Mouse (Mus musculus): Measurements from ENCODE around the gene Cd80. TPM values are rescaled to one million over a fixed set of nuclear protein-coding genes. Genes with fewer than 3 reads are reported as not detected.
"Not testable (repeated sequence)": the region's sequence is repeated elsewhere in the genome, so short reads cannot be mapped to it uniquely, and the experiment has no call there.

Gene Cd80
- polyA plus RNA-seq, 1 experiment from 2014 or later, result 0.74 TPM

DNA sequence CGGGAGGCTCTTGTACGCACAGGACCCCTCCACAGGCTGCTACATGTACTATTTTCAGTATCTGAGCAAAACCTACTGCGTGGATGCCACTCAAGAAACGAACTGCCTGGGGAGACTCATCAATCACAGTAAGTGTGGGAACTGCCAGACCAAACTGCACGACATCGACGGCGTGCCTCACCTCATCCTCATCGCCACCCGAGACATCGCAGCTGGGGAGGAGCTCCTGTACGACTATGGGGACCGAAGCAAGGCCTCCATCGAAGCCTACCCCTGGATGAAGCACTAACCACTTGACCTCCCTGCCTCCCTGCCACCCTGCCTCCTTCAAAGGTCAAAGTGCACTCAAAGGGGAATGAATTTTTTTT lies 21.9 kb downstream of the Cd80 start:
- not testable (repeated sequence) for H3K27me3 ChIP-seq; H3K36me3 ChIP-seq; H3K27ac ChIP-seq; H3K9me3 ChIP-seq (replicated peaks)
- H3K4me3 ChIP-seq, result peak overlapping the region; percentile 29
- H3K4me1 ChIP-seq, result peaks cover 10% of the 10 kb centered on the region
- peak overlapping the region; percentile 27; the same call in 1 of the 2 replicates for H3K9ac ChIP-seq
- WGBS, result 32% methylated on average over 14 of the region's 14 CpGs
- peak overlapping the region; percentile 62 for H3K4me2 ChIP-seq (replicated peaks)
- peak; percentile 8; the same call in 1 of the 2 replicates for ATAC-seq (ENCODE audit: low FRiP score)

- H3K9me3 ChIP-seq (replicated peaks), result no peaks in the 10 kb centered on the region
- H3K9ac ChIP-seq, result no peak overlapping the region
- WGBS, result 92% methylated on average over 3 of the region's 3 CpGs
- no peaks in the 10 kb centered on the region for H3K36me3 ChIP-seq
- H3K27me3 ChIP-seq, result peaks cover 10% of the 10 kb centered on the region
- no peak overlapping the region for H3K4me3 ChIP-seq
- no peak for ATAC-seq (ENCODE audit: low FRiP score)
- H3K4me2 ChIP-seq (replicated peaks), result no peak overlapping the region
- no peak overlapping the region for H3K27ac ChIP-seq
- peaks cover 13% of the 10 kb centered on the region for H3K4me1 ChIP-seq
Observed at GRCm38 (mm10) chr16:38478296-38478695, 22.9 kb downstream of the Cd80 start.

DNA sequence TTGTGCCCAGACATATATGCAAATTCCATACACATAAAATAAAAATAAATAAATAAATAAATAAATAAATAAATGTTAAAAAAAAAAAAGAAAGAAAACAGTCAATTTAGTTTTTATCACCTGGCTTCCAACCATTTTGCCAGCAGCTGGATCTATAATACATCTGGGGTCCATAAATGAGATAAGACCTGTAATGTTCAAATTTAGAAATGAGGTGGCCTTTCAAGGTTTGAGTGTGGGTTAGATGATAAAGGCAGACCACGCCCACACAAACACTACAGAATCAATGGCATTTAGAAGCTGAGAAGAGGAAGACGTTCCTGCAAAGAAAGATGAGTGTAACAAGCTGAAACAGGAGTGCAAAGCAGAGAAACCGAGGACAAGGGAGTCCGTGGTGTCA lies 26.0 kb downstream of the Cd80 start:
- Histone ChIP-seq H3K9me3 (replicated peaks) (no peaks in the 10 kb centered on the region), H3K4me2 (replicated peaks) (no peak overlapping the region), H3K4me3 (no peak overlapping the region), H3K27ac (no peak overlapping the region), H3K27me3 (peaks cover 20% of the 10 kb centered on the region), H3K4me1 (peaks cover 14% of the 10 kb centered on the region), H3K36me3 (no peaks in the 10 kb centered on the region), H3K9ac (no peak overlapping the region)
- no peak for ATAC-seq (ENCODE audit: low FRiP score)
- 80% methylated on average over 4 of the region's 4 CpGs for WGBS

- no peak; the same call in 1 of the 2 replicates for ATAC-seq (ENCODE audit: low FRiP score)
- 22% methylated on average over 32 of the region's 32 CpGs for WGBS
- Histone ChIP-seq H3K4me3 (peak overlapping the region; percentile 33), H3K27me3 (peaks cover 20% of the 10 kb centered on the region), H3K9me3 (replicated peaks) (no peaks in the 10 kb centered on the region), H3K9ac (peak overlapping the region; percentile 27; the same call in 1 of the 2 replicates), H3K4me2 (replicated peaks) (peak overlapping the region; percentile 56), H3K36me3 (no peaks in the 10 kb centered on the region), H3K27ac (no peak overlapping the region), H3K4me1 (peaks cover 6% of the 10 kb centered on the region; the same call in 1 of the 2 replicates)
Observed at GRCm38 (mm10) chr16:38482780-38483562, 27.6 kb downstream of the Cd80 start.

DNA sequence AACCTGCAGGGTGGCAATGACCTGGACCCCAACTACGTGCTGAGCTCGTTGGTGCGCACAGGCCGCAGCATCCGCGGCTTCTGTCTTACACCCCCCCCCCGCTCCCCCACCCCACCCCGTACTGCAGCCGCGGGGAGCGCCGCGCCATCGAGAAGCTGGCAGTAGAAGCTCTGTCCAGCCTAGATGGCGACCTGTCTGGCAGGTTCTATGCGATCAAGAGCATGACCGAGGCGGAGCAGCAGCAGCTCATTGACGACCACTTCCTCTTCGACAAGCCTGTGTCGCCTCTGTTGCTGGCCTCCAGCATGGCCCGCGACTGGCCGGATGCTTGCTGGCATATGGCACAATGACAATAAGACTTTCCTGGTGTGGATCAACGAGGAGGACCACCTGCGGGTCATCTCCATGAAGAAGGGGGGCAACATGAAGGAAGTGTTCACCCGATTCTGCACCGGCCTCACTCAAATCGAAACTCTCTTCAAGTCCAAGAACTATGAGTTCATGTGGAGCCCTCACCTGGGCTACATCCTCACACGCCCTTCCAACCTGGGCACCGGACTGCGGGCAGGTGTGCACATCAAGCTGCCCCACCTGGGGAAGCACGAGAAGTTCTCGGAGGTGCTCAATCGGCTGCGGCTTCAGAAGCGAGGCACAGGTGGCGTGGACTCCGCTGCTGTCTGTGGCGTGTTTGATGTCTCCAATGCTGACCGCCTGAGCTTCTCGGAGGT lies 28.4 kb downstream of the Cd80 start:
- Histone ChIP-seq H3K36me3 (no peaks in the 10 kb centered on the region), H3K4me2 (replicated peaks) (peak overlapping the region; percentile 56), H3K4me3 (peak overlapping the region; percentile 33), H3K27me3 (peaks cover 20% of the 10 kb centered on the region), H3K27ac (no peak overlapping the region), H3K4me1 (peaks cover 6% of the 10 kb centered on the region; the same call in 1 of the 2 replicates), H3K9ac (peak overlapping the region; percentile 27; the same call in 1 of the 2 replicates), H3K9me3 (replicated peaks) (no peaks in the 10 kb centered on the region)
- WGBS, result 40% methylated on average over 42 of the region's 42 CpGs
- no peak for ATAC-seq (ENCODE audit: low FRiP score)

DNA sequence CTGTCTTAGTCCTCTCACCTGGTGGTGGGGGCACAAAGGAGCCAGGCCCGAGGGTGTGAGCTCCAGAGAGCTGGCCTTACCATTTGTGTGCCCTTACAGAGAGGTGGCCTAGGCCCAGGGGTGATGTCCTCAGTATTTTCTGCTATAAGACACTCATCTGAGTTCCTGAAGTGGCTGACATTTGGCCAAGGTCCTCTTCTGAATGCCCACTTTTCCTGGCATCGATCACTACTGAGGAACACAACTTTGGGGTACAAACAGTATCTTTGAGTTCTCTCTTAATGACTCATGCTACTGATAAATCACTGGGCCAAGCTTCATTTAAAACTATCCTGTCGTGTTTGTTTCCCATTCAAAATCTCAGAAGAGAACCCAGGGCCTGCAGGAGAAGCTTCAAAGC lies 37.2 kb downstream of the Cd80 start:
- H3K36me3 ChIP-seq, result peaks cover 12% of the 10 kb centered on the region
- 86% methylated on average over 3 of the region's 3 CpGs for WGBS
- no peak overlapping the region for H3K4me2 ChIP-seq (replicated peaks)
- no peak overlapping the region for H3K4me3 ChIP-seq
- H3K9ac ChIP-seq, result no peak overlapping the region
- no peaks in the 10 kb centered on the region for H3K27me3 ChIP-seq
- no peak for ATAC-seq (ENCODE audit: low FRiP score)
- H3K27ac ChIP-seq, result no peak overlapping the region
- H3K4me1 ChIP-seq, result no peaks in the 10 kb centered on the region
- no peaks in the 10 kb centered on the region for H3K9me3 ChIP-seq (replicated peaks)

DNA sequence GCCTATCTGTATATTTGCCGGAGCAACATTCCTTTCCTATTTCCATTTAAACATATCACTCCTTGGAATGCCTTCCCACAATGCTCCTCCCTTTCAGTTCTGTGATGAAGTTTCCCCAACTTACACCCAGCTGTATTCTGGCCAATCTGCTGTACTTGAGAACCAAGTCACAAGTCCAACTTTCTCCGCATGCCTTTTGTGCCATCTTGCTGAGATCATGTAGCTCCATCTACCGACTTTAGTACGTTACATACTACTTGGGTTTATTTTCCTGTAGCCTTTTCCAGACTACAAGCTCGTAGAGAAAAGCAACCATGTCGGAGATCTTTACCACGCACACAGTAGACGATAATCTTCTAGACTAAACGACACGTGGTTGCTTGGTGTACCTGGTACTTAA lies 38.5 kb downstream of the Cd80 start:
- Histone ChIP-seq H3K36me3 (peaks cover 23% of the 10 kb centered on the region), H3K27ac (no peak overlapping the region), H3K4me2 (replicated peaks) (no peak overlapping the region), H3K9ac (no peak overlapping the region), H3K4me3 (no peak overlapping the region), H3K9me3 (replicated peaks) (no peaks in the 10 kb centered on the region), H3K4me1 (no peaks in the 10 kb centered on the region), H3K27me3 (no peaks in the 10 kb centered on the region)
- no peak for ATAC-seq (ENCODE audit: low FRiP score)
- 89% methylated on average over 10 of the region's 10 CpGs for WGBS

DNA sequence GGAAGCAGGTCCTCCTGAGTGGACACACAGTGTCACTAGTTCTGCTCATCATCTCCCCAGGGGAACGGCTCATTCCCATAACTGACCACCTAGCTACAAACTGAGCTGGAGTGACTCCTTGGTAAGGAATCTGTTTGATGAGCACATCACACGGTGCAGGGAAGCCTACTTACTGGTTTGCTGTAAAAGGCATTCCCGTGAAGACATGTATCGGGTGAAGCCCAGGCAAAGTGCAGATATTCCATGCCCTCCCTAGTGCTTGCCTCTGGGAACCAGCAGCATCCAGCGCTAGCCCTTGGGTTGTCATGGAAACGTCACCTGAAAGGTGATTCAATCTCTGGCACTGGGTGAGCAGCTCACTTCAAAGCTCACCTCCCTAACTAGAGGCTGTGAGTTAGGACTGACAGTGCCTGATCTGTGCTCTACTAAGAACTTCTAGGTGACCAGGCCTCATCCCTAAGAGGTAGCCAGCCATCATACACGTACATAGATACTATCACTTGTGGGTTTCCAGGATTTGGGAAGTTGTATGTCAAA lies 41.3 kb downstream of the Cd80 start:
- H3K4me3 ChIP-seq, result no peak overlapping the region
- H3K36me3 ChIP-seq, result peaks cover 45% of the 10 kb centered on the region
- no peak overlapping the region for H3K9ac ChIP-seq
- H3K27ac ChIP-seq, result no peak overlapping the region
- WGBS, result 83% methylated on average over 7 of the region's 7 CpGs
- ATAC-seq (ENCODE audit: low FRiP score), result no peak
- H3K27me3 ChIP-seq, result no peaks in the 10 kb centered on the region
- H3K4me2 ChIP-seq (replicated peaks), result no peak overlapping the region
- H3K4me1 ChIP-seq, result no peaks in the 10 kb centered on the region
- H3K9me3 ChIP-seq (replicated peaks), result no peaks in the 10 kb centered on the region

DNA sequence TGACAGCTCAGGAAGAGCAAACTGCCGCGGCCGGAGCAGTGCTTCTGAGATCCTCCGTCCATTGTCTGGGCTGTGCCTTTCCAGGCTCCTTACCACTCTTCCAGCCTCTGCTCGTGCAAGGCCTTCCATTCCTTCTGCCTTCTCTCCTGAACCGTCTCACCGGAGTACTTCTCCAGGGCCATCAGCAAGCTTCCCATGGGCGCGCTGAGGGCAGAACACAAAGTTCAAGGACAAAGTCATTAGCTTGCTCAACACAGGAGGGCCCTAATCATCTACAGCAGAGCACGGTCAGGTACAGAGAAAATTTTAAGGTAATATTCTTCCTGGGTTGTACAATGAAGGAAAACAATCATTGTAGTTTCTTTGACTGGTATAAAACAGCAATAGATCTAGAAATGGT lies 47.1 kb downstream of the Cd80 start:
- no peaks in the 10 kb centered on the region for H3K9me3 ChIP-seq (replicated peaks)
- no peak overlapping the region for H3K27ac ChIP-seq
- ATAC-seq (ENCODE audit: low FRiP score), result no peak
- H3K9ac ChIP-seq, result no peak overlapping the region
- WGBS, result 89% methylated on average over 10 of the region's 10 CpGs
- no peaks in the 10 kb centered on the region for H3K4me1 ChIP-seq
- no peak overlapping the region for H3K4me2 ChIP-seq (replicated peaks)
- no peak overlapping the region for H3K4me3 ChIP-seq
- no peaks in the 10 kb centered on the region for H3K27me3 ChIP-seq
- peaks cover 70% of the 10 kb centered on the region for H3K36me3 ChIP-seq

DNA sequence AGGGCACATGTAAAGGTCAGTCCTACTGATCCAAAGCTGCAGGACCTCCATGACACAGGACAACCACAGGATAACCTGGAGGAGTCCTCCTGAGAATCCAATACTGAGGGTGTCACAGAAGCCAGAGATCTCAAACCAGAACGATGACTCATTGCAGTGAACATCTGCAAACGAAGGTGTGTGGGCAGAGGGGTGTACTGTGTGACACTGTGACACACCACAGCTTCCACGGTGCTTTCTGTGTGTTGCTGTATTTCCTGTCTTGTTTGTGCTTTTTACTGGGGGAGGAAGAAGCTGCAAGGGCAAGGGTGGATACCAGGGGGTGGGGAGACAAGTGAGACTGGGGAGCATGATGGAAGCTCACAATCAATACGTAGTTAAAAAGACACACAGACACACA lies 48.2 kb downstream of the Cd80 start:
- Histone ChIP-seq H3K4me2 (replicated peaks) (no peak overlapping the region), H3K36me3 (peaks cover 70% of the 10 kb centered on the region), H3K4me1 (no peaks in the 10 kb centered on the region), H3K9ac (no peak overlapping the region), H3K4me3 (no peak overlapping the region), H3K27ac (no peak overlapping the region), H3K27me3 (no peaks in the 10 kb centered on the region), H3K9me3 (replicated peaks) (no peaks in the 10 kb centered on the region)
- WGBS, result 94% methylated on average over 4 of the region's 4 CpGs
- ATAC-seq (ENCODE audit: low FRiP score), result no peak

GRCm38 (mm10) chr16:38506041-38506634 lies 50.8 kb downstream of the Cd80 start:
- 76% methylated on average over 4 of the region's 4 CpGs for WGBS
- Histone ChIP-seq H3K9me3 (replicated peaks) (no peaks in the 10 kb centered on the region), H3K36me3 (peaks cover 65% of the 10 kb centered on the region), H3K4me2 (replicated peaks) (no peak overlapping the region), H3K9ac (no peak overlapping the region), H3K27ac (no peak overlapping the region), H3K4me3 (no peak overlapping the region), H3K27me3 (no peaks in the 10 kb centered on the region), H3K4me1 (no peaks in the 10 kb centered on the region)
- peak; percentile 84 for ATAC-seq (ENCODE audit: low FRiP score)

DNA sequence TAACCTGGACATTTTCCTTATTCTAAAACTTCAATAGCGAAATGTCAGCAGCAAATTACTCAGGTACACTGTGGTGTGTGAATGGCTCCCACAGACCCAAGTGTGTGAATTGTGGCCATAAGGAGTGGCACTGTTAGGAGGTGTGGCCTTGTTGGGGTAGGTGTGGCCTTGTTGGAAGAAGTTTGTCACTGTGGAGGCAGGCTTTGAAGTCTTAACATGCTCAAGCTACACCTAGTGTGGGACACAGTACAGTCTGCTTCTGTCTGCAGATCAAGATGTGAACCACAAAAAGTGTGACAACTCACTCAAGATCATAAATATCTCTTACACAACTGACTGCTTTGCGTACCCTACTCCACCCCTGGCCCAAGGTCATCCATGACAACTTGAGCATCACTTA lies 55.5 kb downstream of the Cd80 start:
- no peak for ATAC-seq (ENCODE audit: low FRiP score)
- no peaks in the 10 kb centered on the region for H3K4me1 ChIP-seq
- no peaks in the 10 kb centered on the region for H3K27me3 ChIP-seq
- H3K36me3 ChIP-seq, result peaks cover 60% of the 10 kb centered on the region
- no peak overlapping the region for H3K4me2 ChIP-seq (replicated peaks)
- no peak overlapping the region for H3K4me3 ChIP-seq
- H3K9me3 ChIP-seq (replicated peaks), result no peaks in the 10 kb centered on the region
- H3K27ac ChIP-seq, result no peak overlapping the region
- H3K9ac ChIP-seq, result no peak overlapping the region
- 99% methylated on average over 2 of the region's 2 CpGs for WGBS
